Mouse (Mus musculus) left cerebral cortex, adult 9 months (tissue): ENCODE measurements at regions not wholly inside any gene's neighbourhood (a gene's known extent, or its start where the extent isn't known, plus 50 kb on each side); places are given as distances from the start of the nearest gene placed in this dataset.

Source experiments
- DNase-seq, 2 experiments: peaks; one replicate each; pipeline ENCODE4 v3.0.0; 2022; ENCODE audit warnings: low spot score in 2 of 2

GRCm38 (mm10) chrX:42332906-42333305, 156.6 kb upstream of the Tex13c2 start:
- DNase-seq, result no peak

GRCm38 (mm10) chrX:42333631-42334030, 155.9 kb upstream of the Tex13c2 start:
- peak in 1 of 2 experiments; percentile 27 for DNase-seq

GRCm38 (mm10) chrX:42334794-42335193, 154.7 kb upstream of the Tex13c2 start:
- DNase-seq, result no peak

DNA sequence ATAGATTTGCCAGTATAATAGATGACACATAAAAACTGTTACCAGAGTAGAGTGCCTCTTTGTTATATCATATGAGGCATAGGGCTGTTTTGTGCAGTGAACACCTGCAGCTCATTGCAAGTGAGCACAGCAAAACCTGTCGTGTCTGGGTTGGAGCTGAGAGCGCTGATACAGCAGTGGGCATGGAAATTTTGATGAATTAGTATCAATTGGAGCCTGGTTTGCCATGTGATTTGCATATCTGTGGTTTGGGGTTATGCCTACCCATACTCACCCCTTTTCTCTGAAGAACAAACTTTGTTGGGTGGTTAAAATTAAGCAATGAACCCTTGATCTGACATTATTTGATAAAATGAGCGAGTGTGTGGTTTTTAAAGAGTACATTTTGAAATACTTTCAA, 152.7 kb upstream of the Tex13c2 start:
- no peak for DNase-seq

DNA sequence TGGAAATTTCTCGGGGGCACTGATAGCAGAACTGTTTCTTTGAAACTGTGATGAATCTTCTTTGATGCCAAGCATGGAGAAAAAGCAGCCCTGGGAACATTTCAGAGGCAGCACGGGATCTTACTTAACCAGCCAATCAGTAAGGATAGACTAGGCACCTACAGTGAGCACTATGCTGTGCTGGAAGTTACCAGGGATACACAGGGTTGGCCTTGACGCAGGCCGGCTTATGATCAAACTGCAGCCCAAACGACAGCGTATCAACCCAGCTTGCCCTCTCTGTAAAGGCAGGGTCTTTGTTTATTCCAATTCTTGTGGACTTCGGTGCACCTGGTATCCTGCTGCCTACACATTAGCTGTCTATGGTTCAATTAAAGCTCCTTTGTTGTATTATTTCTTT, 147.1 kb upstream of the Tex13c2 start:
- no peak for DNase-seq

DNA sequence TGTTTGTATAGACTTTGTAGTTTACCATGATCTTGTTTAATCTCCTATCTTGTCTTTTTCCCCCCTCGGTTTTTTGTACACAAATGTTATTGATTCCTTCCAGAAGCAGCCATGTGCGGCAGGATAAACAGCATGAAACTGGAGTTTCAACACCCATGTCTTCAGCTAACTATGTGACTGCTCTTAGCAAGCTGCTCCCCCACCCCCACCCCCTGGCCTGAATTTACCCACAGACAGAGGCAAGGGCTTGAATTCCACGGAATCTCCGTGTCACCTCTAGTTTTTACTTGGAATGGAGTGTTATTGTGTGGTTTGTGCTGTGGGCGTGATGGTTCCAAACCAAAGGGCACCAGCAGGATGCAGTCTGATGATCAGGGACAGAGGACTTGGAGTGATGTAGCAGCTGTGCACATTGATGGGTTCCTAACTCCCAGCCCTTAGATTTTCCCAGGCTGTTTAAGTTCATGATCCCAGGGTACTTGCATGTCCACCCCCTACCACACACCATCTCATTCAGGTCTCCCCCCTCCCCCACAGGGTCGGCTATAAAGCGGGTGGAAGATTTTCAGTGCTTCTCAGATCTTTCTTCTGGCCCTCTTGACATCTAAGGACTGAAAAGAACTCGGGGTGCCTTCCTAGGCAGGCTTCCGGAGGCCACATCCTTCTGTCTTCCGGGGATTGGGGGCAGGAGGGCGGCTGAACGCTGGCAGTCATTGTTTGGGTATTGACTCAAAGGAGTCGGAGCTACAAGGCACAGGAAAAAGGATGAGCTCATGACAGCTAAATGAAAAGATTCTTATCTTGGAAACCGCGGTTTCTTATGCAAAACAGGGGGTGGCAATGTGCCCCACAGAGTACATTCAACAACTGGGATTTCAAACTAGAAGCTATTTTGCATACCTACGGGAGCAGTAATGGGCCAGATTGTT, 146.3 kb upstream of the Tex13c2 start:
- DNase-seq, result no peak

GRCm38 (mm10) chrX:42352610-42353254, 136.8 kb upstream of the Tex13c2 start:
- no peak for DNase-seq

GRCm38 (mm10) chrX:42359381-42360172, 129.9 kb upstream of the Tex13c2 start:
- DNase-seq, result no peak

DNA sequence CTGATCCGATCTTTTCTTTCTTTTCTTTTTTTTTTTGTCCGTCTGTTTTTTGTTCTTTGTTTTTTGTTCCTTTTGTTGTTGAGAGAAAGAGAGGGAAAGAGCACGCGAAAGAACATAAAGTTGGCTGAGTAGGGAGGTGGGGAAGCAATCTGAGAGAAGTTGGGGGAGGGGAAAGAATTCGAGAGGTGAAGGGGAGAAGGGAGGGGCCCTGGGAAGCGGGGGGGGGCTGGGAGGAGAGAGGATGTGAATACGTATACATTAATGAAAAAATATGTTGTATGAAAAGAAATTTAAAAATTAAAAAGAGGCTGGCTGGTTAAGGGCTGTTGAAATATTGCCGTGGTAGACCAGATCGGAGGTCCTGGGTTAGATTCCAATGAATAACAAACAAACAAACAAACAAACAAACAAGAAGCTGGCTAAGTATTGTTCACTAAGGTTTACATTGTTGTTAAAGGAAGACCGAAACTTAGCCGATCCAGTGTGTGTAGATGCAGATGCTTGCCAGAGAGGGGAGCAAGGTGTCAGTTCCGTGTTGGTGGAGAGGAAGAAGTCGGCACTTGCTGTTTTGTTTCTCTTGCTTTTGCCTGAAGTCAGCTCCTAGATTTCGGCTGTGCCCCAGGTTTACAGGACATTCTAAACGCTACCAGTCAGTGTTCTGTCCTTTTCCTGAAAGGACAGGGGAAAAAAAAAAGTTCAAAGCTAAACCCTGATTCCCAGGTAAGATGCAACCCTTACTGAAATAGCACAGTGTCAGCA, 129.1 kb upstream of the Tex13c2 start:
- no peak for DNase-seq

- no peak for DNase-seq
These were observed 128.5 kb upstream of the Tex13c2 start for GRCm38 (mm10) chrX:42360973-42361372.

GRCm38 (mm10) chrX:42361400-42362028, 128.0 kb upstream of the Tex13c2 start:
- no peak for DNase-seq

GRCm38 (mm10) chrX:42364137-42364536, 125.4 kb upstream of the Tex13c2 start:
- DNase-seq, result no peak

GRCm38 (mm10) chrX:42373794-42374398, 115.6 kb upstream of the Tex13c2 start:
- peak in 1 of 2 experiments; percentile 16 for DNase-seq

DNA sequence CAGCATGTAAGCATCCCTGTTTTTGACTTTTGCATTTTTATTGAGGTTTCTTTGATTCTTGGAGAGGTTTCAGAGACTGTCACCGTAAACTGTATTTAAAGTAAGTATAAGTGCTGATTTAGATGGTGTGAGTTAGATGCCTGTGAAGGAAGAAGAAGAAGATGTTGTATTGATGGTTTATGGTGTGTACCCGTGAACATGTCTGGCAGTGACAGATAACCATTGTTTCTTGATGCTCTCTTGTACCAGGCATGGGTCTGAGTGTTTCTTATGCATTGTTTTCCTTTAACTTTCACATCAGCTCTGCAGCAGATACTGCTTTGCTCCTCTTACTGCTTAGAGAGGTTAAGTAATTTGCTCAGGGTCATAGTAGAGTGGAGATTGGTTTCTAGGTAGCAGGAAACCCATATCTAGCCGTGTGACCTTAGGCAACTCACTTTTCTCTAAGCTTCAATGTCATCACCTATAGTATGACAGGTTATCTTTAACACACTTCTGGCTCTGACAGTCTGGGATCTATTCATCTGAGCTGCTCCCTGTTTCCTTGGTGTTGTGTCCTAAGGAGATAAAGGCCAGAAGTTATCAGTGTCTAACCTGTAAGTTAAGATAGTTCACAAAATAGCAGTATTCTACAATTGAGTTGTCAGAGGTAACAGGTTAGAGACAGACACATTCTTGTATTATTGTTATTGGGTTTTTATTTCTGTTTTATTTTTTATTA, 95.5 kb upstream of the Tex13c2 start:
- DNase-seq, result no peak

DNA sequence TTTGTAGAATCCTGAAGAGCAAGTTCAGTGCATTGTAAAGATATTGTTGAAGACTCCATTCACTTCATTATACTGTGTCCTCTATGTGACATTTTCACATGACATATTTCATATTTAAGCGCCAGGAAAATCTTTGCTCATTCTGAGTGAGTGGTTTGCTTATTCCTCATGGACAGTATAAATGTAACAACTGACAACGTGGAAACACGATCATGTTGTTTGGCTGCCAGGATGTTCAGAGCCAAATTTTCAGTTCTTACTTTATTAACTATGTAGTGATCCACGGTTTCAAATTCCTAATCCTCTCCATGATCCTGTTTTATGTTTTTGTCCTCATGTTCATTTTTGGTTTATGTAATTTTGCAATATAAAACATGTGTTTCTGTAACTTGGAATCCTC, 93.0 kb upstream of the Tex13c2 start:
- no peak for DNase-seq

- DNase-seq, result no peak
These were observed 90.7 kb upstream of the Tex13c2 start for GRCm38 (mm10) chrX:42398836-42399235.

GRCm38 (mm10) chrX:42399343-42399742, 90.1 kb upstream of the Tex13c2 start:
- no peak for DNase-seq

DNA sequence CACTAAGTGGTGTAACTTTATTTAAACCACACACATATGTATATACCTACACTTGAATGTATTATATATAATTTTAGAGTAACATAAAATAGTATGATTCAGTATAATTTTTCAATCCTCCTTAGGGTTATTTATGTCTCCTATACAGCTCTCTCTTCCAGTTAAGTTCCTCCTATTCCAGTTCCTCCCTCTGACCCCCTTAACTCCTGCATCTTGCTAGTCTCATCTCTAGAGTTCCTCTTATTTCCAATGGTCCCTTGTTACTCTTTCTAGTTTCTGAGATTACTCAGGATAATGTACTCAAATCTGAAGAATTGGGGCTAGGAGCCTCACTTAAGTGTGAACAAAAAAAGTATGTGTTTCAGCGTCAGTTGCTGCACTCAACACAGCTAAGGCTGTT, 88.4 kb upstream of the Tex13c2 start:
- DNase-seq, result no peak

DNA sequence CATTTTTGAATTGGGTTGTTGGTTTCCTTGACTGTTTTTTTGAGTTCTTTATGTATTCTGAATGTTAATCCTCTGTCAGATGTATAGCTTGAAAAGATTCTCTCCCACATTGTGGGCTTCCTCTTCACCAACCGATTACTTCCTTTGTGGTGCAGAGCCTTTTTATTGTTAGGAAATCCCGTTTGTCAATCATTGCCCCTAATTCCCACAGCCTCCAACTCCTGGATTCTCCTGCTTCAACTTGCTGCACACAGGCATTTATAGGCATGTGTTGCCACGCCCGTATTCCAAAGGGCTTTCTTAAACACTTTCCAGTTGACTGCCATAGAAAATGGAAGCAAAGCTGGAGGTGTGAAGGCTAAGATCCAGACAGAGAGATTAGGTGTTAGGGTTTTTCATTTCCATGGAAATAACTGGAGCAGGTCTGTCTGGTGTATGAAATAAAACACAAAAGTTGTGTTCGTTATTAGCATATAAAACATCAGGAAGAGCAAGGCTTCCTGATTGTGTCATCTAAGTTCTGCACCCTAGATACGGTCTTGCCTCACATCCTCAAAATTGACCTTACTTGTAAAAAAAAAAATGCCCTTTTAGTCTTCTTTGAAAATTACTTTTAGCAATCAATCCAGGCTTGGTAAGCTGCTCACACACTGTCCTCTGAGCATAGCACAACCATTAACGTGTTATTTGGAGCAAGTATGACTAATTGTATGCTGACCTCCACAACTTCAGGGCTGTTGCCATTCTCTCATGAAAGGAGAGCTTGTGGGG, 87.7 kb upstream of the Tex13c2 start:
- no peak for DNase-seq
